Mouse (Mus musculus) midbrain, embryonic 12.5 days (tissue): Measurements from ENCODE around the gene Ifi211. TPM values are rescaled to one million over a fixed set of nuclear protein-coding genes. Genes with fewer than 3 reads are reported as not detected.
"Not testable (repeated sequence)": the region's sequence is repeated elsewhere in the genome, so short reads cannot be mapped to it uniquely, and the experiment has no call there.

ENCODE experiments used
- ATAC-seq: fragments of 200-750 bp; cut with Nextera tagmentation; 2 replicates; pipeline ENCODE4 v1.8.0; 2017; ENCODE audit warnings: low read depth, moderate TSS enrichment, moderate library complexity; ENCODE audit not compliant: low FRiP score
- H3K27ac ChIP-seq: fragments of 300-500 bp; sonication (generic); replicated peaks from 2 replicates; pipeline ENCODE4 v1.5.1; 2016; ENCODE audit warnings: mild to moderate bottlenecking
- H3K27me3 ChIP-seq: fragments of 300-500 bp; sonication (generic); 2 replicates; pipeline ENCODE4 v1.6.1; 2016; ENCODE audit warnings: mild to moderate bottlenecking
- H3K36me3 ChIP-seq: fragments of 300-500 bp; sonication (generic); 2 replicates; pipeline ENCODE4 v1.6.1; 2016
- H3K4me1 ChIP-seq: fragments of 300-500 bp; sonication (generic); 2 replicates; pipeline ENCODE4 v1.6.1; 2016
- H3K4me2 ChIP-seq: fragments of 300-500 bp; sonication (generic); replicated peaks from 2 replicates; pipeline ENCODE4 v1.6.1; 2016; ENCODE audit warnings: mild to moderate bottlenecking, moderate library complexity
- H3K4me3 ChIP-seq: fragments of 300-500 bp; sonication (generic); 2 replicates; pipeline ENCODE4 v1.5.1; 2016; ENCODE audit warnings: mild to moderate bottlenecking
- H3K9ac ChIP-seq: fragments of 300-500 bp; sonication (generic); replicated peaks from 2 replicates; pipeline ENCODE4 v1.6.1; 2016; ENCODE audit warnings: mild to moderate bottlenecking, moderate library complexity
- H3K9me3 ChIP-seq: fragments of 300-500 bp; sonication (generic); 2 replicates; pipeline ENCODE4 v1.6.1; 2016; ENCODE audit warnings: mild to moderate bottlenecking
- WGBS: fragments of 180-500 bp; shearing (Covaris S2); methylation state at CpG from one replicate; pipeline ENCODE4 v1.1.7; 2016; 5-methylcytosine and 5-hydroxymethylcytosine counted together
- polyA plus RNA-seq: library from polyadenylated mRNA; unstranded; fragments of >200 nt; fragmentation: Nextera tagmentation; extraction: Ambion mirVana; gene quantifications from 2 replicates; pipeline ENCODE4 v1.2.1, GENCODE M21; 2016

Gene Ifi211
- polyA plus RNA-seq, 1 experiment from 2014 or later: 0.47 TPM

DNA sequence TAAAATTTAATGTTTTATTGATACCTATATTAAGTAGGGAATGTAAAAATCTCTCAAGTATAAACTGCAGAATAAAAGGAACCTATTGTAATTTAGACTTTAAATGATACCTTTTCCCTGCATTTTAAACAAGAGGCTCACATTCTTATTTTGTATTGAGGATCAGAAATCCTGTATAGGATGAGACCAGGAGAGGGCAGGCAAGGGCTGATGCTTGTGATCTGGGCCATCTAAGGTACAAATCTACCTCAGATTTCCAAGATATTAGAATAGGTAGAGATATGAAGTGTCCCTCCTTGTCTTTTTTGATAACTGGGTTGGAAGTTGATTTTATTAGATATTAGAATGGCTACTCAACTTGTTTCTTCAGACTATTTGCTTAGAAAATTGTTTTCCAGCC, 59.1 kb downstream of the Ifi211 start:
- H3K27ac ChIP-seq, H3K4me1 ChIP-seq, H3K9ac ChIP-seq, H3K9me3 ChIP-seq, H3K4me3 ChIP-seq, H3K36me3 ChIP-seq, H3K27me3 ChIP-seq, H3K4me2 ChIP-seq: not testable (repeated sequence)
- 0 out of 2 replicates have a peak, but pooled peaks have one; percentile 58 for ATAC-seq

GRCm38 (mm10) chr1:173852853-173853252, 60.0 kb downstream of the Ifi211 start:
- H3K36me3 ChIP-seq, H3K27ac ChIP-seq, H3K4me1 ChIP-seq, H3K4me3 ChIP-seq, H3K4me2 ChIP-seq, H3K9me3 ChIP-seq, H3K9ac ChIP-seq, H3K27me3 ChIP-seq: not testable (repeated sequence)
- ATAC-seq: peak; percentile 44; the same call in 1 of the 2 replicates
- 64% methylated on average over 4 of the region's 4 CpGs for WGBS

Other genes starting within 250 kb of the Ifi211 start
- 0.11 TPM in 1 of 2 replicates, not detected in the other for gene Ifi208, start 239.4 kb downstream of the Ifi211 start, polyA plus RNA-seq
- 0.43 and 0.82 TPM in 2 replicates for gene Ifi207, start 171.3 kb downstream of the Ifi211 start, polyA plus RNA-seq
- 1.1 and 1.2 TPM in 2 replicates for gene Ifi204, start 146.1 kb downstream of the Ifi211 start, polyA plus RNA-seq
- 0.23 and 0.84 TPM in 2 replicates for gene Mndal, start 29.4 kb upstream of the Ifi211 start, polyA plus RNA-seq
- gene Ifi203, start 29.6 kb upstream of the Ifi211 start, polyA plus RNA-seq: 0.19 and 0.41 TPM in 2 replicates
- gene Ifi202b, start 69.7 kb upstream of the Ifi211 start, polyA plus RNA-seq: not detected in 2 replicates
- 0.10 and 0.21 TPM in 2 replicates for gene Ifi205, start 118.8 kb upstream of the Ifi211 start, polyA plus RNA-seq
- gene Olfr433, start 127.7 kb upstream of the Ifi211 start, polyA plus RNA-seq: not detected in 2 replicates
- gene Olfr432, start 136.2 kb upstream of the Ifi211 start, polyA plus RNA-seq: not detected in 2 replicates
- not detected in 2 replicates for gene Olfr430, start 153.6 kb upstream of the Ifi211 start, polyA plus RNA-seq
- gene Olfr429, start 171.3 kb upstream of the Ifi211 start, polyA plus RNA-seq: not detected in 2 replicates
- gene Olfr427, start 183.8 kb upstream of the Ifi211 start, polyA plus RNA-seq: not detected in 2 replicates
- not detected in 2 replicates for gene Olfr231, start 208.1 kb upstream of the Ifi211 start, polyA plus RNA-seq
- not detected in 2 replicates for gene Olfr424, start 218.5 kb upstream of the Ifi211 start, polyA plus RNA-seq
- gene Olfr420, start 242.6 kb upstream of the Ifi211 start, polyA plus RNA-seq: not detected in 2 replicates